Mouse (Mus musculus) neural tube, embryonic 11.5 days (tissue): ENCODE measurements around the gene Esrrg. TPM values are rescaled to one million over a fixed set of nuclear protein-coding genes. Genes with fewer than 3 reads are reported as not detected.

ENCODE experiments used
- ATAC-seq: fragments of 200-750 bp; cut with Nextera tagmentation; 2 replicates; pipeline ENCODE4 v1.8.0; 2017; ENCODE audit warnings: moderate number of reproducible peaks, mild to moderate bottlenecking, moderate TSS enrichment, moderate library complexity; ENCODE audit not compliant: insufficient read depth, low FRiP score, low TSS enrichment
- DNase-seq: peaks from one replicate; pipeline ENCODE4 v3.0.0-alpha.2; 2015; ENCODE audit warnings: low spot score
- H3K27ac ChIP-seq: fragments of 300-500 bp; sonication (generic); 2 replicates; pipeline ENCODE4 v1.5.1; 2014; ENCODE audit warnings: low read depth, mild to moderate bottlenecking, low read length
- H3K27me3 ChIP-seq: fragments of 300-500 bp; sonication (generic); 2 replicates; pipeline ENCODE4 v1.6.1; 2014; ENCODE audit warnings: mild to moderate bottlenecking, low read length, mixed read lengths; ENCODE audit not compliant: control insufficient read depth, insufficient read depth
- H3K36me3 ChIP-seq: fragments of 300-500 bp; sonication (generic); 2 replicates; pipeline ENCODE4 v1.6.1; 2014; ENCODE audit warnings: mild to moderate bottlenecking, low read length, moderate library complexity, mixed read lengths; ENCODE audit not compliant: control insufficient read depth, insufficient read depth
- H3K4me1 ChIP-seq: fragments of 300-500 bp; sonication (generic); 2 replicates; pipeline ENCODE4 v1.6.1; 2014; ENCODE audit warnings: low read length, mixed read lengths; ENCODE audit not compliant: control insufficient read depth, insufficient read depth
- H3K4me2 ChIP-seq: fragments of 300-500 bp; sonication (generic); 2 replicates; pipeline ENCODE4 v1.6.1; 2014; ENCODE audit warnings: low read depth, mild to moderate bottlenecking, moderate library complexity
- H3K4me3 ChIP-seq: fragments of 300-500 bp; sonication (generic); 2 replicates; pipeline ENCODE4 v1.5.1; 2014; ENCODE audit warnings: low read depth, low read length
- H3K9ac ChIP-seq: fragments of 300-500 bp; sonication (generic); 2 replicates; pipeline ENCODE4 v1.6.1; 2014; ENCODE audit warnings: mild to moderate bottlenecking, low read length
- H3K9me3 ChIP-seq: fragments of 300-500 bp; sonication (generic); 2 replicates; pipeline ENCODE4 v1.6.1; 2016; ENCODE audit warnings: low read length; ENCODE audit not compliant: control insufficient read depth
- WGBS: fragments of 180-500 bp; shearing (Covaris S2); extraction: QIAGEN DNeasy Blood & Tissue Kit; methylation state at CpG from one replicate; pipeline ENCODE4 v1.1.7; 2014; 5-methylcytosine and 5-hydroxymethylcytosine counted together
- polyA plus RNA-seq: library from polyadenylated mRNA; unstranded; fragments of >200 nt; fragmentation: Nextera tagmentation; extraction: Ambion mirVana; gene quantifications from 2 replicates; pipeline ENCODE4 v1.2.1, GENCODE M21; 2014

Esrrg gene
- polyA plus RNA-seq, 1 experiment from 2014 or later = 12.7 TPM

DNA sequence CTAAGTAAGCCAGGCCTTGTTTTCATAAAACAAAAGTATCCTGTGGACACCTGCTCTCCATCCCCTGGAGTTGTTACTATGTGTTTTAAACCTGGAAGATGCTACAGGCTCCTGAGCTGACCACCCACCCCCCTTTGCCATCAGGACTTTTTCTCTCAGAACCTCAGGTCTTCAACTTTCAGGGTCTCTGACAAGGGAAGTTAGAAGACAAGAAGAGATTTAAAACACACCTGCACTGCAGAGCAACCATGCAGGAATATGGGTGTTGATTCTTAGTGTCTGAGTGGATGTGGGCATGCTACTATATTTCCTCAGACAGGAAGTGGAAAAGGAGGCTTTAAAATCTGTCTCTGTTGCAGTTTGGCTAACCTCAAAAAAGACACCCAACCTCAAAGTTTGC lies 98.6 kb downstream of the Esrrg start:
- Histone ChIP-seq H3K9ac (no peak overlapping the region), H3K9me3 (no peaks in the 10 kb centered on the region), H3K27ac (no peak overlapping the region), H3K4me1 (peaks cover 3% of the 10 kb centered on the region; the same call in 1 of the 2 replicates), H3K4me3 (no peak overlapping the region), H3K36me3 (no peaks in the 10 kb centered on the region), H3K27me3 (no peaks in the 10 kb centered on the region), H3K4me2 (no peak overlapping the region)
- no peak for DNase-seq
- no peak for ATAC-seq

- ATAC-seq (no peak), DNase-seq (peak; percentile 12)
Measured at GRCm38 (mm10) chr1:187710434-187710948, 101.9 kb downstream of the Esrrg start.

DNA sequence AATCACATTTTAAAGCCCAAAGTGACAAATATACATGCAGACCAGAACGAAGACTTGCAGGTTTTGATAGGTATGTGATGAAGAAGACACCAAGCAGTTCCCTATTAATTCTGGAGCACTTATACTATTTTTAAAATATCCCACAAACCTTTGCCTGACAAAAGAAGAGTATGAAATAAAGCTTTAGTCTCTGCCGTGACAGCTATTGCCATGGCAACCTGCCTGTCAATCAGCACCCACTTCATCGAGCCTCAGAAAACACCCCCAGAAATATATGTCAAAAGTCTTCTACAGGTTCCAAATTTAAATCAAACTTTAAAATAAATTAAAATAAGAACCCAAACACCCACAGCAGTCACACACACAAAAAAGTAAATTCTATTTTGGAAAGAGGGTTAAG lies 112.4 kb downstream of the Esrrg start:
- H3K4me2 ChIP-seq = no peak overlapping the region
- no peaks in the 10 kb centered on the region; the same call in 1 of the 2 replicates for H3K4me1 ChIP-seq
- no peak overlapping the region for H3K9ac ChIP-seq
- DNase-seq (no peak), ATAC-seq (no peak)
- no peaks in the 10 kb centered on the region for H3K9me3 ChIP-seq
- H3K4me3 ChIP-seq = no peak overlapping the region
- H3K36me3 ChIP-seq = no peaks in the 10 kb centered on the region
- WGBS = 83% methylated on average over 3 of the region's 3 CpGs
- no peak overlapping the region for H3K27ac ChIP-seq
- H3K27me3 ChIP-seq = no peaks in the 10 kb centered on the region

More at GRCm38 (mm10) chr1:187710434-187710948, 101.9 kb downstream of the Esrrg start:
- no peak overlapping the region for H3K4me3 ChIP-seq
- no peak overlapping the region for H3K9ac ChIP-seq
- H3K4me2 ChIP-seq = no peak overlapping the region
- H3K27ac ChIP-seq = no peak overlapping the region
- no peaks in the 10 kb centered on the region for H3K27me3 ChIP-seq
- no peaks in the 10 kb centered on the region for H3K9me3 ChIP-seq
- WGBS = 75% methylated on average over 8 of the region's 8 CpGs
- H3K4me1 ChIP-seq = peaks cover 3% of the 10 kb centered on the region; the same call in 1 of the 2 replicates
- H3K36me3 ChIP-seq = no peaks in the 10 kb centered on the region

- Histone ChIP-seq H3K9me3 (no peaks in the 10 kb centered on the region), H3K4me1 (no peaks in the 10 kb centered on the region; the same call in 1 of the 2 replicates), H3K36me3 (no peaks in the 10 kb centered on the region), H3K27ac (no peak overlapping the region), H3K9ac (no peak overlapping the region), H3K27me3 (no peaks in the 10 kb centered on the region), H3K4me3 (no peak overlapping the region), H3K4me2 (no peak overlapping the region)
- WGBS = 74% methylated on average over 9 of the region's 9 CpGs
- no peak for DNase-seq
- no peak for ATAC-seq
Measured at GRCm38 (mm10) chr1:187722016-187722415, 113.4 kb downstream of the Esrrg start.

- ATAC-seq (no peak), DNase-seq (no peak)
- Histone ChIP-seq H3K4me1 (no peaks in the 10 kb centered on the region; the same call in 1 of the 2 replicates), H3K27ac (no peak overlapping the region), H3K4me2 (no peak overlapping the region), H3K36me3 (no peaks in the 10 kb centered on the region), H3K9ac (no peak overlapping the region), H3K9me3 (no peaks in the 10 kb centered on the region), H3K4me3 (no peak overlapping the region), H3K27me3 (no peaks in the 10 kb centered on the region)
- WGBS = 32% methylated on average over 1 of the region's 1 CpGs
Measured at GRCm38 (mm10) chr1:187724651-187725050, 116.1 kb downstream of the Esrrg start.

- no peak for DNase-seq
Measured at GRCm38 (mm10) chr1:187725351-187725750, 116.8 kb downstream of the Esrrg start.

DNA sequence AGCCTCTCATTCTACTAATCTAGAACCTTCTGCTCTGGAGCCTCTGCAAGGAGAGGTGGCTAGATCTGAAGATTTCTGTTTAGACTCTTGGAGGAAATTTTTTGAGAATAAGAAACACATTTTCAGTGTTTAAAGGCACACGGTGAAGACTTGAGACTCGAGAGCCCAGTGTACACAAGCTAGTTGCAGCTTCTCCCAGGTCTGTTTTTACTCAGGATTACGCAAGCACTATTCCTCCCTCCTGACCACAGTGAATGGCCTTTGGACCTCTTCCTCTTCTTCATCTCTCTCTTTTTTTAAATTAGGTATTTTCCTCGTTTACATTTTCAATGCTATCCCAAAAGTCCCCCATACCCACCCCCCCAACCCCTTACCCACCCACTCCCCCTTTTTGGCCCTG lies 122.6 kb downstream of the Esrrg start:
- 90% methylated on average over 4 of the region's 4 CpGs for WGBS

More at GRCm38 (mm10) chr1:187725351-187725750, 116.8 kb downstream of the Esrrg start:
- no peak overlapping the region for H3K4me3 ChIP-seq
- 87% methylated on average over 1 of the region's 1 CpGs for WGBS
- no peaks in the 10 kb centered on the region for H3K27me3 ChIP-seq
- H3K9ac ChIP-seq = no peak overlapping the region
- ATAC-seq = no peak
- H3K4me1 ChIP-seq = no peaks in the 10 kb centered on the region; the same call in 1 of the 2 replicates
- H3K27ac ChIP-seq = no peak overlapping the region
- no peaks in the 10 kb centered on the region for H3K36me3 ChIP-seq
- H3K9me3 ChIP-seq = no peaks in the 10 kb centered on the region
- H3K4me2 ChIP-seq = no peak overlapping the region

GRCm38 (mm10) chr1:187736507-187736906 lies 127.9 kb downstream of the Esrrg start:
- WGBS = 65% methylated on average over 14 of the region's 14 CpGs
- Histone ChIP-seq H3K27me3 (no peaks in the 10 kb centered on the region), H3K4me2 (no peak overlapping the region), H3K9me3 (no peaks in the 10 kb centered on the region), H3K4me3 (no peak overlapping the region), H3K27ac (no peak overlapping the region), H3K36me3 (no peaks in the 10 kb centered on the region), H3K9ac (no peak overlapping the region), H3K4me1 (no peaks in the 10 kb centered on the region)
- DNase-seq (peak; percentile 23), ATAC-seq (no peak)

More for the DNA sequence above, 122.6 kb downstream of the Esrrg start:
- DNase-seq (no peak), ATAC-seq (no peak)
- Histone ChIP-seq H3K36me3 (no peaks in the 10 kb centered on the region), H3K27me3 (no peaks in the 10 kb centered on the region), H3K4me1 (no peaks in the 10 kb centered on the region), H3K4me2 (no peak overlapping the region), H3K27ac (no peak overlapping the region), H3K9me3 (no peaks in the 10 kb centered on the region), H3K9ac (no peak overlapping the region), H3K4me3 (no peak overlapping the region)

DNA sequence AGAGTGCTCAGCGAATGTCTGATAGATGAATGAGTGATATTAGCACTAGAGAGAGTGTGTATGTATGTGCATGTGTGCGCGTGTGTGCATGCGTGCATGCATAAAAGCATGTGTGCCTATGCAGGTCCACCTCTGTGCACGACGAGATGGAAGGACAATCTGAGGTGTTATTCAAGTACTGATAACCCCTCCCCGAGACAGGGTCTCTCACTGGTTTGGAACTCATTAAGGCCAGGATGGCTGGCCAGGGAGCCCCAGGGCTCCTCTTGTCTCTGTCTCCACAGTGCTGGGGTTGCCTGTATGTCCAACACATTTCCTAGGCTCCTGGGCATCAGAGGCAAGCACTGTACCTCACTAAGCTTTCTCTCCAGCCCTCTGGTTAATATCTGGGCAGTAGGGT lies 128.7 kb downstream of the Esrrg start:
- Histone ChIP-seq H3K9ac (no peak overlapping the region), H3K4me3 (no peak overlapping the region), H3K4me1 (no peaks in the 10 kb centered on the region), H3K9me3 (no peaks in the 10 kb centered on the region), H3K4me2 (no peak overlapping the region), H3K27ac (no peak overlapping the region), H3K36me3 (no peaks in the 10 kb centered on the region), H3K27me3 (no peaks in the 10 kb centered on the region)
- ATAC-seq (no peak), DNase-seq (no peak)
- WGBS = 90% methylated on average over 7 of the region's 7 CpGs
